Mouse (Mus musculus) left cerebral cortex, postnatal 4 days (tissue): Measurements from ENCODE around the gene Itpk1. TPM values are rescaled to one million over a fixed set of nuclear protein-coding genes. Genes with fewer than 3 reads are reported as not detected.
A peak's percentile ranks its signal among the peaks of the same experiment; 100 is the strongest.

Experiments
- DNase-seq: peaks from one replicate; pipeline ENCODE4 v3.0.0-alpha.2; 2022
- intact Hi-C: fragments of 180-260 bp; cut with DNase I; formaldehyde crosslinking; loops from one replicate; pipeline ENCODE4 v1.15.1; 2025
- total RNA-seq, 2 experiments: library from RNA; stranded (reverse); gene quantifications; 2 replicates each; pipeline ENCODE4 v1.2.3; 2021

Itpk1 gene
- total RNA-seq, 2 experiments from 2014 or later, result 80.2 to 88.1 TPM

DNA sequence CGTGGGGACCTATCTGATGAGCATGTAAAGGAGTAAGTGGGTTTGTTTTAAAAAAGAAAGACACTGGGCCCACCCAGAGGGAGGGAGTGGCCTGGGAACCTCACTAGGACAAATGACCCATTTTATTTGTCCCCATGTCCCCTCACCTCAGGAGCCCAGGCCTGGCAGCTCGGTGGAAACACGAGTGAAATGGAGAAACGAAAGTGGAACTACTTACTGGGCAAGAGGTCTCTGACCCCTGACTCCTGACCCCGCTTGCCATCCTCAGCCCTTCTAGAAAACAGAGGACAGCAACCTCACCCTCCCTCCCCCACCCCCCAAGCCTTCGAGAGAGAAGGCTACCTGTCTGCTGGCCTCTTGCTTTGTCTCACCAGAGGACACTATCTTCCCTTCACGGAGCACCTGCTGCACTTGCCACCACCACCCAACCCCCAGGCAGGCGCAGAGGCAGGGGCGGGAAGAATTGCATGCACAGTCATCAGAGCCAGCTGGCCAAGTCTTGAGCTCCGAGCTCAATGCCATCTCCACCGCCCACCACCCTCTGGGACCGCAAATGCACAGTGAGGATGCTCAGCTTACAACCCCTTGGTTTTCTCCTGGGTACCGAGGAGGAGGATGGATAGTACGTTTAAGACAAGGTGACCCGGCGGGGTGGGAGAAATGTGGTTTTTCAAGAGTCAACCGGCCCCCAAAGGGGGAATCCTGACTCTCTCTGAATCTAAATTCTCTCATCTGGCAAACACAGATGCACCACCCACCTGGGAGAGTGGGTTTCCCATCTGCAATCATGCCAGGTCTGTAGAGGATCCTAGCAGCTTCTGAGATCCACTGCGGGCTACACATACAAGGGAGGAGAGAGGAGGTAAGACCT lies 9.1 kb downstream of the Itpk1 start:
- intact Hi-C loops, result no loop called here
- DNase-seq, result no peak

DNA sequence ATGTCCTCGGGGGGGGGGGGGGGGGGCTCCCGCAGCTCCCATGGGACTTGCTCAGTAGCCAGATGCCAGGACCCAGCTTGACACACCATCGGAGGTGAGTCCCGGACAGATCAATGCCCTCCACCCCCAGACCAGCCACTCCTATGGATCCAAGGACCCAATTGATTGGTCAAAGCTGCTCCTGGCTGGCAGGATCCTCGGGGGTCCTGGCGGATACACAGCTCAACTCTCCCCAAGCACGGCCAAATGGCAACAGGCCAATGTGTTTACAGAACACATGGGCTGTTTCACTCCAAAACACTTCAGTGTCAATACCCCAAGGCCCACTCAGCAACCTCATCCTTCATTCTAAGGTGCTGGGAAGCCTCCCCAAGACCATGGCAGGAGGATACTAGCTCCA lies 13.0 kb downstream of the Itpk1 start:
- peak; percentile 47 for DNase-seq
- intact Hi-C loops, result no loop called here

DNA sequence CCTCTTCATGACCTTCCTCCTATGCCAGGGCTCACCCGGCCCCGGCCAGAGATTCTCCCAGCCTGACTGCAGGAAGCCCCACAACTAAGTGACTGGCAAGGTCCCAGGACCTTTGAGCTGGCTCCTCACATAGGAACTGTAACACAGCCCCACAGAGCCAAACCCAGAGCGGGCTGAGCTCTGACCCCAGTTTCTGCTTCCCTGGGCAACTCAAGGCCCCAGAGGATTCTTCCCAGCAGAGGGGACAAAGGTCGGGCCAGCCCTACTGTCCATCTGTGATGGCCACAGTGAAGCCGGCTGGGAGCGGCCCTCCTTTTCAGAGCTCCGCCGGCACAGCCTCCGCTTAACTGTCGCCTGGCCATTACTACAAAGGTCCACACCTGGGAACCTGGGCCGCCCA lies 13.6 kb downstream of the Itpk1 start:
- intact Hi-C loops, result no loop called here
- DNase-seq, result no peak

DNA sequence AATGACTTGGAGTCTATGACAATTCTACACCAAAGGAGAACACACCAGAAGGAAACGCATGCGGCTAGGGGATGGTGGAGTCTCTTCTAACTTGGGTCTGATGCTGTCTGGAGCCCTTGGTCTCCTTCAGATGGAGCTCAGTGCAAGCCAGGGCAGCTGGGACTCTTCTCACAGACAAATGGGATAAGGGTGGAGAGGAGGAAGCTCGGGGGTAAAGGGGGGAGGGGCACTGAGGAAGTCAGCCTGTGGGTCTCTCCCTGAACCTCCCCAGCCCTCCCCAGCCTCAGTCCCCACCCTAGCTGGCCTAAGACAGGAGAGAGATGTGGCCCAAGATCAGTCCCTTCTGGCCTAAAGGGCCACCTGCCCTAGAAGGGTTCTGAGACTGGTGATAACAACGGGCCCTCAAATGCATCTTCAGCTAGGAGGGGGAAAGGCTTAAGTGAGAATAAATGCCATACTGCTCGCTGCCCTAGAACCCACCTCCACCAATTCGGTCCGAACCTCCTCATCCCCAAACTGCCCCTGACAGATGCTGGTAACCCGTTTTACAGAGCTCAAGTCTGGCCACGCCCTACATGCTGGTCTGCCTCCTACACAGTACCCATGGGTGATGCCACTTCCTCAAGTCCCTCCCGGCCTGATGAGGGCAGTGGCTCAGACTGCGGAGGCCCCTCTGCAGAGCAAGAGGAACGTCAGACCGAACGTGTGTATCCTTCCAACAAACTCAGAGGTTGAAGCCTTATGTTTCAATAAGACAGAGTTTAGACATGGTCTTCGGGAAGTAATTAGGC lies 14.8 kb downstream of the Itpk1 start:
- intact Hi-C loops, result no loop called here
- DNase-seq, result no peak

DNA sequence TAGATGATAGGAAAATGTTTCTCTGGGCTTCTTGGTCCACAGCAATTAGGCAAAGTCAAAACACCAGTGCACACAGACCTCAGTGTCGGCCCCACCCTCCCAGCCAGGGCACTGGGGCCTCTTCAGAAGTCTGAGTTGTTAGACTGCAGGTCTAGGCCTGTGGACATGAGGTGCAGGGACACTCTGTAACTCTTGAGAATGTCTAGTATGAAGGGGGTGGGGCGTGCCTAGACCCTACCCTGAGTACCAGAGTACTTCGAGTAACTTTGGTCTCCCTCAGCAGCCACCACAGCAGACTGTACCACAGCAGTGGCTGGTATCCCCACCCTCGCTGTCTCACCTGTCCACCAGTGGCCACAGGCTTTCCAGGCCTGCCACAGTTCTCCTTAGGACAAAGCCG lies 18.4 kb downstream of the Itpk1 start:
- DNase-seq, result no peak
- intact Hi-C loops, result no loop called here

DNA sequence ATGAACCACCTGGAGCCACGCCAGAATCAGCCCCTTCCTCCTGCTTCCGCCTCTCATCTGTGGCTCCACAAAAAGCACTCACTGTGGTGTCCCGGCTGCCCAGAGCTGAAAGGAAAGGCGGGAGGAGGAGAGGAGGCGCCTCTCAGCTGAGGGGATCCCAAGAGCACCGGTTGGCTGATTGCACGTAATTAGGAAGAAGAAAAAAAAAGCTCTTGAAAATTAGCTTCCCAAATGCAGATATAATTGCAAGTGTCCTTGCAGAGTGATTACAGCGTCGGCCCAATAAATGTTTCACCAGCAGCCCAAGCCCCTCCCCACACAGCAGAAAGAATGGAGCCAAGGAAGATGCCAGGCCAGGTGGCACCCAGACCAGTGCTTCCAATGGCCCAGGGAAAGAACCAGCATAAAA lies 19.2 kb downstream of the Itpk1 start:
- intact Hi-C loops, result no loop called here
- DNase-seq, result no peak

DNA sequence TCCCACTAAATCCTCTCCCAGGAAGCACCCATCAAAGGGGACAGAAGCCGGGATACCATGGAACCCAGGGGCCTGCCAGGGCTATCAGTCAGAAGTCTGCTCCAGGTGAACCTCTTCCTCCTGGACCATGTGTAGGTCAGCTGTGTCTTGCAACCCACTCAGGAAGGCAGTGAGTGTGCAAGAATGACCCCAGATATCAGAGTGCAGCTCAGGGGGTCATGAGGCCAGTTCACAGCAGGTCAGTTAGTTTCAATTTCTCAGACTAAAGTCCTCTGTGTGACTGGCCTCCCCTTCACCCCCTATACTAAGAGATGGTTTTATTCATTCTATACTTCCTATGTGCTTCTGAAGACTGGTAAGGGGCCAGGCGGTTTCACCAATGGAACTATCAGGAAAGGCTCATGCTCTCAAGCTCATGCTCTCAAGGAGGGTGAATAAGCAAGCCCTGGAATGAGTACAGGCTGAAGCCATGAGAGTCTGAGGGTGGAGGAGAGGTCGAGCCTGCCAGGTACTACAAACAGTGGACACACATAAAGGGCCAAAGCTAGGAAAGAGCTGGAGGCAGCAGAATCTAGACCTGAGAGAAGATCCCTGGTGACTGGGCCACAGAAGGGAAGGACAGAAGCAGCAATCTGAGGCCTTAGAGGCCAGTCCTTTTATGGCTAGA lies 19.9 kb downstream of the Itpk1 start:
- no peak for DNase-seq
- intact Hi-C loops, result no loop called here

DNA sequence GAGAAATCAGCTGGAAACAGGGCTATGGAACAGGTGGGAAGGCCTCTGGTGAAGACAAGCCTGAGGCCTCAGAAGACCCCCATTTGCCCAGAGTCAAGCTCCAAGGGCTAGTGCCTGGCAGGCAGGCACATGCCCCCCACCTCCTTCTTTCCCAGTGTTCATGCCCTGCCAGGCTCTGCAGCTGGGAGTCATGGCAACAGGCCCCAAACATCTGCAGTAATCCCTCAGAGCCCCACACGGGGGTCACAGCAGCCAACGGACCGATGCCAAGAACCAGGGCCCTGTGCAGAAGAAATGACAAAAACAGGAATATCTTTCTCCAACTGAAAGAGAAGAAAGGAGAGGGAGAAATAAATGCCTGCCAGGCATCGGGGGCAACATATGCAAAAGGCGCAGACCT lies 20.8 kb downstream of the Itpk1 start:
- intact Hi-C loops, result no loop called here

DNA sequence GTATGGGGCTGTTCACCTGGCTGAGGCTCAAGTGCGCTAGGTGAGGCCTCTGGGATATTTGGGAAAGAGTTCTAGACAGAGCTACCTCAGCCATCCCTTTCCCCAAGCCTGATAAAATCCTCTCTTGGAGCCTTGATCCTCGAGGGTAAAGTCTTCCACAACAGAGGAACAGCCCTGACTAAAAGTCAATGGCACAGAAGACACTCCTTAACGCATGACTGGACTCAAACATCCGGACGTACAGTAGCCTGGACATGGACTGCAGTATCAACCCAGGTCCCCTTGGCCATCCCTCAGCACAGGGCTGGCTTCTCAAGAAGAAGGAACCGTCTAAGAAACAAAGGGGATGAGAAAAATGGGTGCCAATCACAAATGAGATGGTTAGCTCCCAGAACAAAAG lies 21.3 kb downstream of the Itpk1 start:
- DNase-seq, result no peak
- intact Hi-C loops, result no loop called here

More for the DNA sequence above, 20.8 kb downstream of the Itpk1 start:
- DNase-seq, result no peak

DNA sequence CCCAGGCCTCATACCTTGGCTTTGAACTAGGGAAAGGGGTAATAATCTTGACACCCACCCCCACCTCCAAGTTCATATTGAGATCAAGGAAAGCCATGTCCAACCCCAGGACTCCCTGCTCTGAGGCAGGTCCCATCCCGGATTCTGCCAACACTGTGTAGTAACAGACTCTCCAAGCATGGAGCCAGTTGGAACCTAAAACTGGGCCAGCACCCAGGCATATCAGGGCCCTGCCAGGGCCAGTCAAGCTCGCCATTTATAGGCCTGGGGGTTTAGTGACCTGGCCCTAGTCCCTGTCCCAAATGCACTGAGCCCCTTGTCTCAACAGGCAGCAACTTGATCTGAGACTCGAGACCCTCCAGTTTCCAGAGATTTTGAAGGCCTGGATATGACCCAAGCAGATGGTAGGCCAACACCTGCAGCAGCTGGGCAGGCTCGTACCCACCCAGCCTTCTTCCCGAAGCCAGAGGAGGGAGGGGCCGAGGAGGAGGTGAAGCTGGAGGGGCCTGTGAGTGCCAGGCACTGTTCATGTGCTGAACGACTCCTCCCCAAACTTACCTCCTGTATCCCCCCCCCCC lies 21.9 kb downstream of the Itpk1 start:
- DNase-seq, result no peak
- intact Hi-C loops, result no loop called here

DNA sequence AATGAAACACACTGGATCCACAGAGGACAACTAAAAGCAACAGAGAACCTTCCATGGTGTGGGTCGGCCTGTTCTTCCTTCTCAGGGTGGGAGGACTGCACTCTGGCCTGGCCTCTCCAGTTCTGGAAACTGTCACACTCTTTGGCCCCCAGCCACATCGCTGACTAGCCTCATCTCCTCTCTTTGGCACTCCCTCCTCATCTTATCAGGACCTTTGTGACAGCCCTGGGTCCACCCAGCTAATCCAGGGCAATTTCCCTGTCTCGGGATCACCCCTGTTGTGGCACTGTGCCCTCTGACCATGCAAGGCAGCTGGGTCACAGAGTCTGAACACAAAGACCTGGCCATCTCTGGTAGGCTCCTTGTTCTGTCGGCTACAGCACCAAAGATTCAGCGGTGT lies 22.6 kb downstream of the Itpk1 start:
- intact Hi-C loops, result no loop called here
- DNase-seq, result no peak

DNA sequence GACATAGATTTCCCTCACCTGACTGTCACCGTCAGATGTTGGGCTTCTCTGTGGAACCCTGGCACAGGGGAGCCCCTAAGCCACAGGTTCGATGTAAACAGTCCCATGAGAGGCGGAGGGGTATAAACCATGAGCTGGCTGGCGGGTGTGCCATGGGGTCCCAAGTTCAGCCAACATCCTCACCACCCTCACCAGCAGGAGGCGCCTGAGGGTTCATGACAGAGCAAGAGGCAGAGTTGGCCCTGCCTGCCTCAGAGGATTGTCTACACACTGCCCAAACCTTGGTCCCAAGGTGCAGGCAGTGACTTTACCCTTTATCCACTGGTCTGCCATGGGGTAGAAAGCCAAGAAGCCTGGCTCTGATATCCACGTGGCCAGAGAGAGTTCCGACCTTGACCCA lies 23.1 kb downstream of the Itpk1 start:
- no peak for DNase-seq
- intact Hi-C loops, result no loop called here

DNA sequence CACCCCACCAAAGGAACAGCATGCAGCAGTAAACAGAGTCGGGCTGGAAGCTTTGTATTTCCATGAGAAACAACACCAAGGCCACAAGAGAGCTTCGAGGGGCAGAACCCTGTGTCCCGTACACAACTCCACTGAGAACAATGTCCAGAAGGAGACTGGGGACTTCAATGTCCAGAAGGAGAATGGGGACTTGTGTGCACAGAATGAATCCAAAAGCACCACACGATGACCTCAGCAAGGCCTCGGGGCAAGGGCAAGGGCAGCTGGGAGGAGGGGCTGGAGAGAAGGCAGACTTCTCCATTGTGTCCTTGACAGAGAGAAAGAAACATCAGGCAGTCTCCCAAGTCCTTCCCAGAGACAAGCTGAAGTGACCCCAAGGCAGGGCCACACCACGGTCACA lies 25.9 kb downstream of the Itpk1 start:
- DNase-seq, result no peak
- intact Hi-C loops, result no loop called here

DNA sequence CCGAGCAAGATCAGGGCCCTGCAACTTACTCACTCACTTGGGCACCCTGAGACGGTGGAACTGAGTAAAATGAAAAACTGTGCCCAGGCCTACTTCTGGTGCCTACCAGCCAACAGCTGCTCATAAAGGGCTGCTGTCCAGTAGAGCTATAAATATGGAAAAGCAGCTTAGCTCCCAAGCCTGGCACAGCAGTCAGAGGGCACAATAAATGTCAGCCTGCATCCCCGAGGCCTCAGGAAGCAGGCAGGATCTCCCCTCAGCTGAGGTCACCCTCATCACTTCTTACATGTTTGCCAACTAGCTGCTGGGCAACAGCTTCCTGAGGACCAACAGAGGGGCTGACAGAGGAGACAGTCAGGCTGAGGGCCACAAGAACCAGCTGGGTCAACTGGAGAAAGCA lies 27.6 kb downstream of the Itpk1 start:
- intact Hi-C loops, result no loop called here
- DNase-seq, result no peak

DNA sequence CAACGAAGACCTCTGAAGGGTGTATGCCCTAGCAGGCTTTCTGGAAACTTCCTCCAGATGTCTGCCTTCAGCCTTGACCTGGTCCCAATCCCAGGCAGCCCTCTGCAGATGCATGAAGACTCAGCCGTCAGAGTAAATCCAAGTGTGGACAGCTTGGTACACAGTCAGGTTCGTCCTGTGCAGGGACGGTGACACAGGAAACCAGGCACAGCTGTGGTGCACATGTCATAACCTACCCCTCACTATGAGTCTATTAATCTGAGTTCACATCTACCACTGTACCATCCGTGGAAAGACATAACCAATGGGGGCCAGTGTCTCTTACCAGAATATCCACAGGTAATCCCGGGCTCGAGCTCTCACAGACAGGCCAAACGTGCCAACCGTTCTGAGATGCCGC lies 30.2 kb downstream of the Itpk1 start:
- intact Hi-C loops, result no loop called here
- no peak for DNase-seq

DNA sequence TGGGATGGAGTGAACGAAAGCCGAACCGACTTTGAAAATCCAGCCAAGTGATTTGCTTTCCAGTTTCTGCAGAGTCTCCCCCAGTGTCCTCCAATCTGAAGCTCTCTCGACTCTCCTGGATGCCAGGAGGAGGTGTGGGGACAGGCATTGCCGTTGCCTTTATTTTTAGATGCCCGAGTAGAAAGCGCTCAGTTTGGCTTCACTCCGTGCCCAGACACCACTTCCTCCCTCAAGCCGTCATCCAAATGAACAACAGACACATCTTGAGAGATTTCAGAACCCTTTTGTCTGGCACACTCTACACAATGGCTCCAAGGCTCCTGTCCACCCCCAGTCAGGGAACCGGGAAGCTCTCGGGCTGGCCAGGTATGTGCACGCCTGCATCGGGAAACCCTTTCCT lies 30.6 kb downstream of the Itpk1 start:
- no peak for DNase-seq
- intact Hi-C loops, result no loop called here

DNA sequence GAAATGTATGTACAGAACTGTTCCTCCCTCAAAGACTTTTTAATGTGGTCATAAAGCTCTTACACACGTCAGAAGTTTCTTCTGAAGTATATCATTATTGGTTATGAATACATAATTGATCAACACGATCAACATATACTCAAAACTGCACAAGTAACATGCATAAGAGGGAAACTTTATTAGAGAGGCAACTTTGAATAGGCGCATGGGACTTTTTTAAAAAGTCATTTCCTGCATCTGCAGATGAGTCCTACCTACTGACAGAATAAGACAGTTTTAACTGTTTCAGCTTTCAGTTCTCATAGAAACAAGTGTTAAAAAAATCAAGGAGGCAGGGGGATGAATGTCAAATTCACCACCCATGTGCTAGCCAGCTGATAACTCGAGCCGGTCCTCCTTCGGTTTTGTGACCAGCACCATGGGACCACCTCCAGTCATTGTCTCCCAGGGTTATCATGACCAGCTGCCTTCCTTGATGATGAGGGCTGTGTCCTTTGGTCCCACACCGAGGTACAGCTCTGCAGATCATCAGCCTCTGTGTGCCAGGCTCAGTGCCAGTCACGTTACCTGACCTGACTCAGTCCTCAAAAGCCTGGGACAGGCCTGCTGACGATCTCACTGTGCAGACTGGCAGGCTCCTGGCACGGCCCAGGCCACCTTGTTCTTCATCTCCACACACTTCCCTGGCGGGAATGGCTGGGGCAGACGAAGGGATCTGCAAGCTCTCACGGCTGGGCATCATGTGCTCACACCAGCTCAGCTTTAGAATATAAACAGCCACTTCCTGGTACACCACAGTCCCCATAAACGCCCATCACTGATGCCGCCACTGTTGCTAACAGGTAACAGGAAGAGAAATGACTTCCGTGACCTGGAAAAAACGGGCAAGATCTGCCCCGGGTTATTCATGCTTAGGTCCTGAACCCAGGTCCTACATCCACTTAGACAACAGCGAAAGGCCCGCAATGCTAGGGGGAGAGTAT lies 31.6 kb downstream of the Itpk1 start:
- no peak for DNase-seq

DNA sequence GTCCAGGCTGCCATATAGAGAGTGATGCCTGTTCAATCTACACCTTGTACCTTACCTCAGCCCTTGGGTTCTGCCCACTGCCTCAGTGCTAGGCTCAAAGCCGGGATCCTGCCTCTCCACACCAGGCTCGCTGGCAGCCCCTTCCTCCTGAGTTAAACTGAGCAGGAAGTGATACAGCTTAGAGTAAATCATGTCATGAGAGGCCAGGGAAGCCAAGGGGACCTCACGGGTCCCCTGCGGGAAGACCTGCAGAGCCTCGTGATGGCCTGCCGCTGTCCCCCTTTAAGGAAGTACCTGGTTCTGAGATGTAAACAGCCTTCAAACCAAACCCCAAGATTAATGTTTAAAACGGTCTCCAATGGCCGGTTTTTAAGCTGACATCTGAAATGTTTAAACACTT lies 32.6 kb downstream of the Itpk1 start:
- DNase-seq, result no peak
- intact Hi-C loops, result no loop called here

More for the DNA sequence above, 31.6 kb downstream of the Itpk1 start:
- intact Hi-C loops, result no loop called here

DNA sequence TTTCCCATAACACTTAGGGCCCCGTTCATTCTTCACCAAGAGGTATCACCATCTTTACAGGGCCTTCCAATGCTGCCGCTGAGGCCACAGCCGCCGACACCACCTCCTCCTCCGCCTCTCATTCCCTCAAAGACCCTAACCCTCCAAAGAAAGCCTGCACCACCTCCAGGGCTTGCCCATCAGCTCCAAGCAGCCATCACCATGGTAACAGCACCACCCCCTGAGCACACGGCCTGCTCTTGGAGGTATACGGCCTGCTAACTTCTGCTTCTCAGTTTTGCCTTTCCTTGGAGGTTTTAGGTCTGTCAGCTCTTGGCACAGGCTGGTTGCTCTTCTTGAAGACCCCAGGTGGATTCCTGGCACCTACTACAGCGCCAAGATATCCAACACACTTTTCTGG lies 33.9 kb downstream of the Itpk1 start:
- DNase-seq, result no peak
- intact Hi-C loops, result no loop called here
